Mouse (Mus musculus) lung, adult 2 months (tissue): ENCODE results near the gene Cab39l.

Experiments
- CTCF ChIP-seq: fragments of 200-500 bp; IDR thresholded peaks from 2 replicates; pipeline ENCODE4 v1.5.1; 2011; ENCODE audit warnings: mild to moderate bottlenecking, low read length, control low read depth; ENCODE audit not compliant: insufficient read depth
- POLR2A ChIP-seq: fragments of 200-500 bp; IDR thresholded peaks from 2 replicates; pipeline ENCODE4 v1.6.1; 2011; ENCODE audit warnings: low read depth, mild to moderate bottlenecking, control low read depth, low read length, borderline replicate concordance; ENCODE audit errors: extremely low read depth

DNA sequence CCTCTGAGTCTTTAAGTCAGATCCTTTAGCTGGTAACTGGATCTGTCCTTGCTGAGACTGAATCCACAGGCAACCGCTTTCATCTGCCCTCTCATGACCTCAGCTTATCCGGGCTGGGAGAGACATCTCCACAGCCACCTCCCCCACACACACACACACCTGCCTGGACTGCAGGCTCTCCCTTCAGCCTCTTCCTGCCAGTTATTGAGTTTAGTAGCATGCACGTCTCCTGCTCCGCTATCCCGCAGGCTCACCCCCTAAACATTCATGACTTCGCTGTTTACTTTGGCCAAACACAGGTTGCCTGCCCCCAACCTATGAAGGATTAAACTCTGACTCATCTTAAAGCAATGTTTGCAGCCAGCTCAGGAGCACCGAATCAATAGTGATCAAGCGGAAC lies 111.2 kb downstream of the Cab39l start:
- no peak for TF ChIP-seq CTCF
- TF ChIP-seq POLR2A: no peak
